Mouse (Mus musculus): ENCODE data around the gene Nfx1. TPM values are rescaled to one million over a fixed set of nuclear protein-coding genes. Genes with fewer than 3 reads are reported as not detected.

The Nfx1 gene
- total RNA-seq, 1 experiment from 2014 or later = 61.8 TPM

GRCm38 (mm10) chr4:40971744-40972143 lies 1.0 kb downstream of the Nfx1 start:
- peak; percentile 56 for ATAC-seq (replicated peaks; ENCODE audit: low read depth, poor library complexity, severe bottlenecking)

GRCm38 (mm10) chr4:40974011-40974410 lies 3.3 kb downstream of the Nfx1 start:
- ATAC-seq (replicated peaks; ENCODE audit: low read depth, poor library complexity, severe bottlenecking) = no peak

- ATAC-seq (replicated peaks; ENCODE audit: low read depth, poor library complexity, severe bottlenecking) = no peak
Observed at GRCm38 (mm10) chr4:40975678-40976077, 5.0 kb downstream of the Nfx1 start.

DNA sequence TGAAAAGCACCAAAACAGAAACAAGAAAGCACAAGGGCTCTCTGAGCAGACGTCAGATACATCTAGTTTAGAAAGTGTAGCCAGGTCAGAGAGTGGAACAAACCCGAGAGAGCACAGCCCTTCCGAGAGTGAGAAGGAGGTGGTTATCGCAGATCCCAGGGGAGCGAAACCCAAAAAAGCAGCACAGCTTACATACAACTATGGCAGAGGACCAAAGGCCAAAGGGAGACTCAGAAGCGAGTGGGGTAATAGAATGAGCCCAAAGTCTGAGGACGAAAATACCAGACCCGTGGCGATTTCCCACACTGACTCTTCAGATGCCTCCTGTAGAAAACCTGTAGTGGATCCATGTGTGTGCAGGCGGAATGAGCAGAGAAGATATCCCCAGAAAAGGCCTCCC lies 5.9 kb downstream of the Nfx1 start:
- no peak for ATAC-seq (replicated peaks; ENCODE audit: low read depth, poor library complexity, severe bottlenecking)

DNA sequence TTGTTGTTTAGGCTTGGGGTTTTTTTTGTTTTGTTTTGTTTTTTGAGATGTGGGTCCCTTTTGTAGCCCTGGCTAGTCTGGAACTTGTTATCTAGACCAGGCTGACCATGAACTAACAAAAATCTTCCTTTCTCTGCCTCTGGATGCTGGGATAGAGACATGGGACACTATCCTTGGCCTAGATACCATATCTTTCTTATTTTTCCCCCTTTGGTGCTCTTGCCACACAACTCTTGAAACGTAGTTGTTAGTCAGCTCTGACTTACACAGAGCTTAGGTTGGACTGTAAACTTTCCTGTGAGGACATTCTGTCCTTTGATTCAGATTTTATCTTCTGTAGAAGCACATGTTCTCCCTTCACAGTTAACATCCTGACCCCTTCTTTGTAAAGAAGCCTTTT lies 8.7 kb downstream of the Nfx1 start:
- ATAC-seq (replicated peaks; ENCODE audit: low read depth, poor library complexity, severe bottlenecking) = no peak

DNA sequence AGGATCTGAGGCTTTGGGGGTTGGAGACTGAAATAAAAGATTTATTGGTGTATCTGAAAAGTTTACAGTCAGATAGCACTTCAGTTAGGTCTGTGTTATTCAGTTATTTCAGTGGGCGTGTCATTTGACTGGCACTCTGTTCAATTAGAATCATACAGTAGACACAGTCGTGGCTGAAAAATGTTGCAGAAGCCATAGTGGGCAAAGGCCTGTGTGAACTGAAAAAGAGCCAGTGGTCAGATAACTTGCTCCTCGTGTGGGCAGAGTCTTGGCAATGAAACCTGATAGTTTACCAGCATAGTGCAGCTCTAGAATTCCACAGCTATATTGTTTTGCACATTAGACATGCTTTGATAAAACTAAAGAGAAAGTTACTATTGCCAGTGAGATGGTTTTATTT lies 11.8 kb downstream of the Nfx1 start:
- no peak for ATAC-seq (replicated peaks; ENCODE audit: low read depth, poor library complexity, severe bottlenecking)

- ATAC-seq (replicated peaks; ENCODE audit: low read depth, poor library complexity, severe bottlenecking) = no peak
Observed at GRCm38 (mm10) chr4:40983686-40984085, 13.0 kb downstream of the Nfx1 start.

DNA sequence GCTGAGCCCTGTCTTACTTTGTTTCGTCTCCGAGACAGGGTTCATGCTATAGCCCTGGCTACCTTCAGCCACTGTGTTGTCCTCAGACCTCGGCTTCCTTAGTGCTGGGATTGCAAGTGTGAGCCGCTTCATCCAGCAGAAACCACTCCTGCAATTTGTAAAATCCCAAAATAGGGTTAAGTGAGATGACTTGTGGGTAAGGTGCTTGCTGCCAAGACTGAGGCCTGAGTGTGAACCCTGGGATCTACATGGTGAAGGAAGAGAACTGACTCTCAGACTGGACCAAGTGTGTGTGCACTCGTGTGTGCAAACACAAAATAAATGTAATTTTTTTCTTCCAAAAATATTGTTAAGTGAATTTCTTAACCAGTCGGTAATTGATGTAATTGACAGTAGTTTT lies 18.9 kb downstream of the Nfx1 start:
- ATAC-seq (replicated peaks; ENCODE audit: low read depth, poor library complexity, severe bottlenecking) = no peak

- no peak for ATAC-seq (replicated peaks; ENCODE audit: low read depth, poor library complexity, severe bottlenecking)
Observed at GRCm38 (mm10) chr4:40996302-40996701, 25.6 kb downstream of the Nfx1 start.

DNA sequence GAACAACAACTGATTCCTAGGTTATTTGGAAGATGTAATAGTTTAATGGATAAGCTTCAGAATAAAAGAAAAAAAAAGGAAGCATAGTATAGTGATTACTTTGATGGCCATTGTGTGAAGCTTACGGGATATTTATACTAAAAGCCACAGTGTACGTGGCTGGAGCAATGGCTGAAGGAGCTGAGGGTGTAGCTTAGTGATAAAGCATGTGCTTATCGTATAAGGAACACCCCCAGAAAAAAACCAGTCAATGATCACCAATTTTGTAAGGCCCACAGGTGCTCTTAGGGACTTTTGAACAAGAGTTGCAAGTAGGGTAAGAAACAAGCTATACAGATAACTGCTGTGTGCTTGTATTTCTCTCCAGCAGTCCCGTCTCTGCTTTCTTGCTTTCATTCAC lies 27.2 kb downstream of the Nfx1 start:
- ATAC-seq (replicated peaks; ENCODE audit: low read depth, poor library complexity, severe bottlenecking) = no peak

- no peak for ATAC-seq (replicated peaks; ENCODE audit: low read depth, poor library complexity, severe bottlenecking)
Observed at GRCm38 (mm10) chr4:41000271-41000670, 29.6 kb downstream of the Nfx1 start.

DNA sequence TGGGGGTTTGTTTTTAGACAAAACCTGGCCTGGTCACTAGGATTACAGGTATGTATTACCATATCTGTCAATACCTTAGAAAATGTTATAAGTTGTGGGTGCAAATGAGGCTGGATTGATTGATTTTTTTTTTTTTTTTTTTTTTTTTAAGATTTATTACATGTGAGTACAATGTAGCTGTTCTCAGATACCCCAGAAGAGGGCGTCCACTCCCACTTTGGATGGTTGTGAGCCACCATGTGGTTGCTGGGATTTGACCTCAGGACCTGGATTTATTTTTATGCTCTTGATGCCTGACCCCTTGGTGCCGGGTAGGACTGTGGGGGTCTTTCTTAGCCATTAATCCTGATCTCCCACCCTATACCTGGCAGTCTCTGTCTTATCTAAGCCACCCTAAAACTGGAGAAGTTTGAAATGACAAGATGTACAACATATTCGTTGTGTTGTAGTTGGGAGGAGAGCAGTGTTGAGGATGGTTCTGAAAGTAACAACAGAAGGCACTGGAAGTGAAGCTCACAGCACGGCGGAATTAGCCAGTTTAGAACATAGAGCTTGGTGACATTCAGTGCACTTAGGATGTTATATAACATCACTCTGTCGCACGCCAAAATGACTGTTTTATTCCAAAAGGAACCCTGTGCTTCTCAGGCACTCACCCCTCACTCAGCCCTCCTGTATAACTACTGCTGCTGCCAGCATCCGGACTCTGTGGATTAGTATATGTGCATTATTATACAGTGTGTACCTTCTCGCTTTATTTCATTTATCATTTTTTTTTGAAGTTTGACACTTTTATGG lies 30.3 kb downstream of the Nfx1 start:
- no peak for ATAC-seq (replicated peaks; ENCODE audit: low read depth, poor library complexity, severe bottlenecking)

- ATAC-seq (replicated peaks; ENCODE audit: low read depth, poor library complexity, severe bottlenecking) = 0 out of 2 replicates have a peak, but pooled peaks have one; percentile 36
Observed at GRCm38 (mm10) chr4:41013351-41013750, 42.6 kb downstream of the Nfx1 start.

- ATAC-seq (replicated peaks; ENCODE audit: low read depth, poor library complexity, severe bottlenecking) = no peak
Observed at GRCm38 (mm10) chr4:41015798-41016197, 45.1 kb downstream of the Nfx1 start.

GRCm38 (mm10) chr4:41021094-41021493 lies 50.4 kb downstream of the Nfx1 start:
- no peak for ATAC-seq (replicated peaks; ENCODE audit: low read depth, poor library complexity, severe bottlenecking)

DNA sequence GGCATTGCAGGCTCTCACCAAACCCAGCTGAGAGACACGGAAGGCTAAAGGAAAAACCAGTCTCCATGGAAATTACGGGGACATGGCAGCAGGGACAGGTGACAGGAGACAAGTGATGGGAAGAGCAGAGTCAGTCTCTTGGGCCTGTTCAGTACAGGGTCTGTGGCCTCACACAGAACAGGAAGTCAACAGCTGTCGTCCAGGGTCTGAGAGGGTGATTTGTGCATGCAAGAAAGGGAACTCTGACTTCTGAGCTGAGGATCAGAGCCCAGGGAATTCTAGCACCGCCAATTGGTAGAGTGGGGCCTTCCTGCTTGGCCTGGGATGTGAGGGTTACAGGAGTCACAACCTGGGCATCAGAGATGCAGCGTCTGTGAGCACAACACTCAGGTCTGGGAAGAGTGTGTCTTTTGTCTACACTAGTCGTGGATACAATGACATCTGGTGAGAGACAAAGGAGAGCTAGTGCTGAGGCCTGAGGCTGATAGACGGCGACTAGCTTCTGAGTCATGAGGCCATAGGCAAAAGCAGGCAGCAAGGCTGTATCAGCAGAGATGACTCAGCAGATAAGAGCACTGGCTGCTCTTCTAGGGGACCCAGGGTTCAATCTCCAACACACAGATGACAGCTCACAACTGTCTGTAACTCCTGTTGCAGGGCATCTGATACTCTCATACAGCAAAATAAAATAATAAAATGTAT lies 55.5 kb downstream of the Nfx1 start:
- peak; percentile 41; the same call in 1 of the 2 replicates for ATAC-seq (replicated peaks; ENCODE audit: low read depth, poor library complexity, severe bottlenecking)

DNA sequence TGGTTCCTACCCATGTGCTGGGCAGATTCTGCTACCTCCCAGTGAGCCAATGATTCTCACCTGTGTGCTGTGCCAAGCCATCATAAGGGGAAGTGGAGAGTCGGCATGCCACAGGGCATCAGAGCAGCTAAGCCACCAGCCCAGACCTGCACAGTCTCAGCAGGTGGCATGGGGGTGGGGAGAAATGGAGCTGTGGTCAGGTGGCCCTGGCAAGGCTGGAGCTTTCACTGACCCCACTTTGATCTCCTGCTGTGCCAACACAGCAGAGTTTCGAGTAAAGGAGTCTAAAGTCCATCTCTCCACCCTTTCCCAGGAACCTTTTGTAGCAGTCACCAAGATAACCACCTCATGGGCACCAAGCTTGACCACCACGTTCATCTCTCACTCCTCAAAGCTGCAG lies 57.2 kb downstream of the Nfx1 start:
- ATAC-seq (replicated peaks; ENCODE audit: low read depth, poor library complexity, severe bottlenecking) = no peak

DNA sequence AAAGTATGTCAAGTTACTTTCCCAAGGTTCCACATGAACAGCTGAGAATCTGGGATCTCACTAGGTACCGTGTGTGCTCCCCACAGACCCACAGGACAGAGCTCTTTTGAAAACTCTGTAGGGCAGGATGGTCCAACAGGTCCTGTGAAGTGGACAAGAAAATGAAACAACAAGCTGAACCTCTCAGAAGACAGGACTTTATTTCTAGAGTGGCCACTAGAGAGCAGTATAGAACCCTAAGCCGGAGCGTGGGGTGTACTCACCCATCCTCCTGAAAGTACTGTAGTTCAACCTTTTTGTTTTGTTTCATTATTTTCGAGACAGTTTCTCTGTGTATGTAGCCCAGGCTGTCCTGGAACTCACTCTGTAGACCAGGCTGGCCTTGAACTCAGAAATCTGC lies 57.6 kb downstream of the Nfx1 start:
- ATAC-seq (replicated peaks; ENCODE audit: low read depth, poor library complexity, severe bottlenecking) = 0 out of 2 replicates have a peak, but pooled peaks have one; percentile 45

- ATAC-seq (replicated peaks; ENCODE audit: low read depth, poor library complexity, severe bottlenecking) = no peak
Observed at GRCm38 (mm10) chr4:41029372-41029771, 58.7 kb downstream of the Nfx1 start.

GRCm38 (mm10) chr4:41031242-41031641 lies 60.5 kb downstream of the Nfx1 start:
- ATAC-seq (replicated peaks; ENCODE audit: low read depth, poor library complexity, severe bottlenecking) = no peak

GRCm38 (mm10) chr4:41037942-41038341 lies 67.2 kb downstream of the Nfx1 start:
- no peak for ATAC-seq (replicated peaks; ENCODE audit: low read depth, poor library complexity, severe bottlenecking)
